Comparison of ENCODE assay signal across 8 mouse cellular contexts in genomic region chr7:70364798-70365197, GRCm38 (mm10). TPM values are rescaled to one million over a fixed set of nuclear protein-coding genes. Genes with fewer than 3 reads are reported as not detected.
DNase-seq lines count a peak whose midpoint lies in the region; ATAC-seq and TF ChIP-seq lines count a peak whose summit lies in the region.

No protein-coding gene starts in this region.

- H3K27me3 ChIP-seq in forebrain, embryonic 14.5 days (replicated peaks; ENCODE audit: control insufficient read depth, insufficient read depth, low read length): peaks cover 51% of the 10 kb centered on the region
- no peaks in the 10 kb centered on the region for H3K27me3 ChIP-seq in kidney, adult 2 months (replicated peaks; ENCODE audit: control insufficient read depth, insufficient read depth, low read length)

- H3K4me1 ChIP-seq in forebrain, embryonic 14.5 days (ENCODE audit: control insufficient read depth, insufficient read depth, low read length): no peaks in the 10 kb centered on the region
- peaks cover 8% of the 10 kb centered on the region; the same call in 1 of the 2 replicates for H3K4me1 ChIP-seq in kidney, adult 2 months (ENCODE audit: control insufficient read depth, insufficient read depth, low read length)

- H3K9me3 ChIP-seq in forebrain, embryonic 14.5 days (replicated peaks; ENCODE audit: control insufficient read depth, low read length): no peaks in the 10 kb centered on the region

- no peak for TF ChIP-seq CTCF in kidney, adult 2 months (conservative IDR thresholded peaks at IDR 0.05; ENCODE audit: insufficient read depth, insufficient read length, low read depth, low read length)

- H3K4me2 ChIP-seq in forebrain, embryonic 14.5 days (ENCODE audit: low read length): peak overlapping the region; percentile 52

- DNase-seq in ovary, postnatal 14 days (ENCODE audit: low spot score): peak; percentile 22
- DNase-seq in ovary, postnatal 36 days (ENCODE audit: low spot score): no peak
- DNase-seq in forebrain, embryonic 14.5 days (ENCODE audit: low spot score): peak; percentile 89
- peak; percentile 86 for DNase-seq in kidney, adult 2 months
- DNase-seq in lung, postnatal 25 days (ENCODE audit: low spot score): peak; percentile 75
- DNase-seq in frontal cortex, postnatal 14 days (ENCODE audit: low spot score in 2 of 2): no peak
- DNase-seq in thymus, postnatal 0 days (ENCODE audit: low spot score): no peak

- H3K36me3 ChIP-seq in forebrain, embryonic 14.5 days (ENCODE audit: control insufficient read depth, insufficient read depth, low read length): no peaks in the 10 kb centered on the region
- H3K36me3 ChIP-seq in kidney, adult 2 months (ENCODE audit: control insufficient read depth, insufficient read depth, low read length): peaks cover 2% of the 10 kb centered on the region; the same call in 1 of the 2 replicates

- H3K27ac ChIP-seq in forebrain, embryonic 14.5 days (ENCODE audit: low read depth, low read length): peak overlapping the region; percentile 93
- peak overlapping the region; percentile 98 for H3K27ac ChIP-seq in kidney, adult 2 months (ENCODE audit: insufficient read depth, low read depth, low read length)

- no peak for ATAC-seq in forebrain, embryonic 14.5 days
- ATAC-seq in cerebellum, adult (ENCODE audit: insufficient number of reproducible peaks, low FRiP score, low TSS enrichment): no peak

- peak overlapping the region; percentile 83 for H3K9ac ChIP-seq in forebrain, embryonic 14.5 days (ENCODE audit: low read length)

- WGBS in forebrain, embryonic 14.5 days: 1% methylated on average over 3 of the region's 3 CpGs
- 1% methylated on average over 3 of the region's 3 CpGs for WGBS in kidney, adult 2 months

- H3K4me3 ChIP-seq in forebrain, embryonic 14.5 days (ENCODE audit: low read depth, low read length): peak overlapping the region; percentile 40
- peak overlapping the region; percentile 92 for H3K4me3 ChIP-seq in kidney, adult 2 months (ENCODE audit: insufficient read depth, low read depth, low read length)

- TF ChIP-seq POLR2A in kidney, adult 2 months (IDR thresholded peaks at IDR 0.05; ENCODE audit: low read depth, low read length): no peak

RNA-seq across cellular contexts. Expression of gene Nr2f2, which starts 1.7 kb away (rescaled TPM):
- polyA plus RNA-seq in forebrain, embryonic 14.5 days (2014; fragmentation: Nextera tagmentation; extraction: Ambion mirVana): 73.7 and 82.5 TPM in 2 replicates
- 193 and 288 TPM in 2 replicates for polyA plus RNA-seq in kidney, adult 2 months (2012; rRNA removed)
- 4.3 and 5.3 TPM in 2 replicates for polyA plus RNA-seq in thymus, postnatal 0 days (2015; fragmentation: Nextera tagmentation; extraction: Ambion mirVana)

Comparison
In these comparisons a context has a peak if more than half of its experiments do, and no peak if none do; other contexts are left out.
1. DNase-seq: peak in ovary, postnatal 14 days (single experiment), forebrain, embryonic 14.5 days (single experiment), kidney, adult 2 months (single experiment) and lung, postnatal 25 days (single experiment); none in ovary, postnatal 36 days (single experiment), frontal cortex, postnatal 14 days (0 of 2) and thymus, postnatal 0 days (single experiment).
2. RNA of gene Nr2f2, which starts 1.7 kb away (polyA plus RNA-seq): 193 to 288 TPM in kidney, adult 2 months and 73.7 to 82.5 TPM in forebrain, embryonic 14.5 days; 4.3 to 5.3 TPM in thymus, postnatal 0 days; every median in the first group is over 10 times any median in the second.